Mouse (Mus musculus) small intestine, adult 2 months (tissue): ENCODE measurements around the gene Ccl19. TPM values are rescaled to one million over a fixed set of nuclear protein-coding genes. Genes with fewer than 3 reads are reported as not detected.
"Not testable (repeated sequence)": the region's sequence is repeated elsewhere in the genome, so short reads cannot be mapped to it uniquely, and the experiment has no call there.

ENCODE experiments used
- H3K27ac ChIP-seq: fragments of 200-500 bp; 2 replicates; pipeline ENCODE4 v1.5.1; 2012; ENCODE audit warnings: low read depth, low read length, control low read depth, inconsistent platforms; ENCODE audit not compliant: insufficient read depth
- H3K27me3 ChIP-seq: fragments of 200-500 bp; 2 replicates; pipeline ENCODE4 v1.6.1; 2012; ENCODE audit warnings: mild to moderate bottlenecking, moderate library complexity, low read length, inconsistent platforms; ENCODE audit not compliant: control insufficient read depth, insufficient read depth
- H3K36me3 ChIP-seq: fragments of 200-500 bp; 2 replicates; pipeline ENCODE4 v1.6.1; 2012; ENCODE audit warnings: mild to moderate bottlenecking, low read length, control low read depth, inconsistent platforms; ENCODE audit not compliant: control insufficient read depth, insufficient read depth
- H3K4me1 ChIP-seq: fragments of 200-500 bp; 2 replicates; pipeline ENCODE4 v1.6.1; 2012; ENCODE audit warnings: low read length, inconsistent platforms, mixed read lengths; ENCODE audit not compliant: control insufficient read depth, insufficient read depth, insufficient read length
- H3K4me3 ChIP-seq: fragments of 200-500 bp; 2 replicates; pipeline ENCODE4 v1.5.1; 2012; ENCODE audit warnings: low read depth, mild to moderate bottlenecking, control low read depth, inconsistent platforms, low read length, moderate library complexity
- WGBS: fragments of 180-500 bp; shearing (Covaris S2); methylation state at CpG from one replicate; pipeline ENCODE4 v1.1.7; 2018; 5-methylcytosine and 5-hydroxymethylcytosine counted together
- polyA plus RNA-seq: library from polyadenylated mRNA; depleted of rRNA; stranded (reverse); fragments of >200 nt; gene quantifications from 2 replicates; pipeline ENCODE4 v1.2.3, GENCODE M21; 2012; rRNA removed

The Ccl19 gene
- polyA plus RNA-seq, result 6.3 and 7.7 TPM in 2 replicates

DNA sequence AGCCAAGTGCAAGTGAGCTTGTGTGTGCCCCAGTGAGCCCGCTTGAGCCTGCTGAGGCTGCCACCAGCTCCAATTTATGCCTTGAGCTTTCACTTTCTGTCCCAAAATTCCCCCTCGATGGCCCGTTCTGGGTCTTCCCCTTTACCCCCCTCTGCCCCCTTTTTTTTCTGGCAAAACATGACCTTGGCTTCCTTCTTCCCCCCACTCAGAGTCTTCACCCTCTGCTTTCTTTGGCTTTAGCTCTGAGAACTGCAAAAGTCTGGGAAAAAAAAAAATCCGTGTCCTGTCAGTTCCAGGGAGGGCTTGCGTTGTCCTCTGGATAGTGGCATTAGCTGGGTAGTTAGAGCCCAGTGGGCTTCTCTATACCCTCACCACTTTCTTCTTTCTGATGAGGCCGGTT is at the start of gene Ccl19:
Gene Ccl19, minus strand, starts transcription at position 101 of the 400 bp plus-strand sequence.
- WGBS, result no CpG with 5 or more reads among the region's 6 CpGs

DNA sequence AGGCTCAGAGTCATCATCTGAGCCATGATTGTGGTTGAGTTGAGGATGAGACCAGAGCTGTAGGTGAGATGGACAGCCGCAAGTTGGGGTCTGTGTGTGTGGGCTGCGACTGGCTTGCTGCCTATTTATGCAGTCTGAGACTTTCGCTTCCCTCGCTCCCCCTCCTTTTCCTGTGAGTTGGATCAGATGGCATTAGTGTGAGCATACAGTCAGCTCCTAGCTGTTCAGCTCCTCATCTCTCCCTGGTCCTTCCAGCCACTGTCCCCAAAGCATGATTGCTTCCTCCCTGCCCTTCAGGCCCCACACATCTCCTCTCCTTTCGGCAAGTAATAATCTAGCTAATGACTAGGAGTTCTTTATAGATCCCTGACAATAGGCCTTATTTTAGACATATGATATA is 17.5 kb upstream of the Ccl19 start, which contains the start of gene Ccl21a:
Gene Ccl21a, minus strand, starts transcription at position 101 of the 400 bp plus-strand sequence.
- H3K4me3 ChIP-seq, H3K4me1 ChIP-seq, H3K27me3 ChIP-seq, H3K36me3 ChIP-seq, H3K27ac ChIP-seq: not testable (repeated sequence)
- no CpG with 5 or more reads among the region's 5 CpGs for WGBS

More for the DNA sequence above, at the start of gene Ccl19:
- not testable (repeated sequence) for H3K27ac ChIP-seq, H3K27me3 ChIP-seq, H3K4me1 ChIP-seq, H3K4me3 ChIP-seq, H3K36me3 ChIP-seq

GRCm38 (mm10) chr4:42735245-42735644 is 21.1 kb downstream of the Ccl19 start, which contains the start of gene 4930578G10Rik:
Gene 4930578G10Rik (plus strand): TSS chr4:42735545.
- H3K27me3 ChIP-seq, H3K4me3 ChIP-seq, H3K27ac ChIP-seq, H3K36me3 ChIP-seq, H3K4me1 ChIP-seq: not testable (repeated sequence)
- WGBS, result no CpG with 5 or more reads among the region's 13 CpGs

Other genes starting within 250 kb of the Ccl19 start
- not detected in 2 replicates for gene Fam205a2, start 228.4 kb downstream of the Ccl19 start, polyA plus RNA-seq
- gene Gm10591, start 144.4 kb downstream of the Ccl19 start, polyA plus RNA-seq, result 0.57 TPM in 1 of 2 replicates, not detected in the other
- gene Gm2564, start 126.9 kb downstream of the Ccl19 start, polyA plus RNA-seq, result 0.61 and 1.3 TPM in 2 replicates
- gene Ccl27b, start 101.3 kb downstream of the Ccl19 start, polyA plus RNA-seq, result not detected in 2 replicates
- not detected in 2 replicates for gene Il11ra2, start 94.7 kb downstream of the Ccl19 start, polyA plus RNA-seq
- not detected in 2 replicates for gene 4930578G10Rik, start 21.0 kb downstream of the Ccl19 start, polyA plus RNA-seq
- 31.7 and 33.1 TPM in 2 replicates for gene Ccl21a, start 17.4 kb upstream of the Ccl19 start, polyA plus RNA-seq
- not detected in 2 replicates for gene Fam205a1, start 97.3 kb upstream of the Ccl19 start, polyA plus RNA-seq
- not detected in 2 replicates for gene Gm12394, start 100.2 kb upstream of the Ccl19 start, polyA plus RNA-seq
- not detected in 2 replicates for gene Fam205c, start 117.7 kb upstream of the Ccl19 start, polyA plus RNA-seq
- 0.37 and 0.46 TPM in 2 replicates for gene Phf24, start 160.1 kb upstream of the Ccl19 start, polyA plus RNA-seq
- 4.2 and 6.5 TPM in 2 replicates for gene Dnajb5, start 193.2 kb upstream of the Ccl19 start, polyA plus RNA-seq
- gene 1700022I11Rik, start 213.0 kb upstream of the Ccl19 start, polyA plus RNA-seq, result not detected in 2 replicates
- gene Vcp, start 243.9 kb upstream of the Ccl19 start, polyA plus RNA-seq, result 44.3 and 78.2 TPM in 2 replicates